Mouse (Mus musculus) skeletal muscle tissue, adult 2 months (tissue): Measurements from ENCODE around the gene 4930562C15Rik.
"Not testable (repeated sequence)": the region's sequence is repeated elsewhere in the genome, so short reads cannot be mapped to it uniquely, and the experiment has no call there.

Experiments used
- DNase-seq: peaks from one replicate; pipeline ENCODE4 v3.0.0-alpha.2; 2012; ENCODE audit warnings: low read depth, low spot score

4930562C15Rik gene

GRCm38 (mm10) chr16:4835191-4835590, at the start of gene 4930562C15Rik:
Gene 4930562C15Rik (plus strand): TSS chr16:4835416.
- DNase-seq: no peak

GRCm38 (mm10) chr16:4785706-4786105, 49.5 kb upstream of the 4930562C15Rik start:
- DNase-seq: no peak

- DNase-seq: no peak
Observed at GRCm38 (mm10) chr16:4788176-4788575, 47.0 kb upstream of the 4930562C15Rik start.

- no peak for DNase-seq
Observed at GRCm38 (mm10) chr16:4789311-4789768, 45.9 kb upstream of the 4930562C15Rik start.

GRCm38 (mm10) chr16:4789810-4790559, 45.2 kb upstream of the 4930562C15Rik start, which contains the start of gene Cdip1:
Gene Cdip1 (minus strand): TSS chr16:4790292.
- peak; percentile 82 for DNase-seq

- DNase-seq: no peak
Observed at GRCm38 (mm10) chr16:4791332-4791731, 43.9 kb upstream of the 4930562C15Rik start.

- DNase-seq: no peak
Observed at GRCm38 (mm10) chr16:4796631-4797030, 38.6 kb upstream of the 4930562C15Rik start.

- DNase-seq: no peak
Observed at GRCm38 (mm10) chr16:4818349-4818748, 16.9 kb upstream of the 4930562C15Rik start.

- not testable (repeated sequence) for DNase-seq
Observed at GRCm38 (mm10) chr16:4824466-4824865, 10.8 kb upstream of the 4930562C15Rik start.

GRCm38 (mm10) chr16:4827639-4828038, 7.6 kb upstream of the 4930562C15Rik start:
- DNase-seq: no peak

- DNase-seq: no peak
Observed at GRCm38 (mm10) chr16:4829271-4829900, 5.8 kb upstream of the 4930562C15Rik start.

GRCm38 (mm10) chr16:4831650-4832419, 3.4 kb upstream of the 4930562C15Rik start:
- no peak for DNase-seq

GRCm38 (mm10) chr16:4833858-4834257, 1.4 kb upstream of the 4930562C15Rik start:
- DNase-seq: no peak

- no peak for DNase-seq
Observed at GRCm38 (mm10) chr16:4837631-4838030, 2.4 kb downstream of the 4930562C15Rik start.

GRCm38 (mm10) chr16:4839552-4839951, 4.3 kb downstream of the 4930562C15Rik start:
- no peak for DNase-seq

- no peak for DNase-seq
Observed at GRCm38 (mm10) chr16:4840231-4840630, 5.0 kb downstream of the 4930562C15Rik start.

- DNase-seq: no peak
Observed at GRCm38 (mm10) chr16:4847041-4847440, 11.8 kb downstream of the 4930562C15Rik start.

- no peak for DNase-seq
Observed at GRCm38 (mm10) chr16:4848090-4848489, 12.9 kb downstream of the 4930562C15Rik start.

- DNase-seq: peak; percentile 66
Observed at GRCm38 (mm10) chr16:4850361-4850760, 15.1 kb downstream of the 4930562C15Rik start.

- no peak for DNase-seq
Observed at GRCm38 (mm10) chr16:4850938-4851628, 15.9 kb downstream of the 4930562C15Rik start.

- no peak for DNase-seq
Observed at GRCm38 (mm10) chr16:4855046-4855650, 19.9 kb downstream of the 4930562C15Rik start.
